Mouse (Mus musculus): Measurements from ENCODE around the gene Vipr2. TPM values are rescaled to one million over a fixed set of nuclear protein-coding genes. Genes with fewer than 3 reads are reported as not detected.

Gene Vipr2
- polyA plus RNA-seq, 1 experiment, result not detected

- TF ChIP-seq POLR2A (IDR thresholded peaks at IDR 0.05; ENCODE audit: borderline replicate concordance, low read depth, low read length) (no peak), CTCF (IDR thresholded peaks at IDR 0.05; ENCODE audit: low read depth, low read length) (no peak)
- Histone ChIP-seq H3K4me1 (ENCODE audit: control insufficient read depth, insufficient read depth, low read length) (peaks cover 39% of the 10 kb centered on the region), H3K4me3 (ENCODE audit: insufficient read depth, low read length) (no peak overlapping the region), H3K27ac (ENCODE audit: insufficient read depth, low read depth, low read length) (peak overlapping the region; percentile 13; the same call in 1 of the 2 replicates)
These were observed 68.2 kb downstream of the Vipr2 start for GRCm38 (mm10) chr12:116145686-116146085.

- Histone ChIP-seq H3K4me1 (ENCODE audit: control insufficient read depth, insufficient read depth, low read length) (peaks cover 30% of the 10 kb centered on the region), H3K4me3 (ENCODE audit: insufficient read depth, low read length) (no peak overlapping the region), H3K27ac (ENCODE audit: insufficient read depth, low read depth, low read length) (no peak overlapping the region)
- TF ChIP-seq POLR2A (IDR thresholded peaks at IDR 0.05; ENCODE audit: borderline replicate concordance, low read depth, low read length) (no peak), CTCF (IDR thresholded peaks at IDR 0.05; ENCODE audit: low read depth, low read length) (no peak)
These were observed 69.6 kb downstream of the Vipr2 start for GRCm38 (mm10) chr12:116146996-116147634.

GRCm38 (mm10) chr12:116152866-116153428, 75.4 kb downstream of the Vipr2 start:
- no peak overlapping the region for H3K27ac ChIP-seq (ENCODE audit: insufficient read depth, low read depth, low read length)
- TF ChIP-seq CTCF (IDR thresholded peaks at IDR 0.05; ENCODE audit: low read depth, low read length) (no peak), POLR2A (IDR thresholded peaks at IDR 0.05; ENCODE audit: borderline replicate concordance, low read depth, low read length) (no peak)
- H3K4me3 ChIP-seq (ENCODE audit: insufficient read depth, low read length), result no peak overlapping the region
- 0 out of 2 replicates have a peak, but pooled peaks cover 2% of the 10 kb centered on the region for H3K4me1 ChIP-seq (ENCODE audit: control insufficient read depth, insufficient read depth, low read length)

GRCm38 (mm10) chr12:116156792-116157532, 79.4 kb downstream of the Vipr2 start:
- TF ChIP-seq POLR2A (IDR thresholded peaks at IDR 0.05; ENCODE audit: borderline replicate concordance, low read depth, low read length), result no peak
- no peak for TF ChIP-seq CTCF (IDR thresholded peaks at IDR 0.05; ENCODE audit: low read depth, low read length)
- Histone ChIP-seq H3K4me1 (ENCODE audit: control insufficient read depth, insufficient read depth, low read length) (0 out of 2 replicates have a peak, but pooled peaks cover 2% of the 10 kb centered on the region), H3K4me3 (ENCODE audit: insufficient read depth, low read length) (no peak overlapping the region), H3K27ac (ENCODE audit: insufficient read depth, low read depth, low read length) (no peak overlapping the region)

GRCm38 (mm10) chr12:116159223-116159622, 81.7 kb downstream of the Vipr2 start:
- no peak overlapping the region for H3K4me3 ChIP-seq (ENCODE audit: insufficient read depth, low read length)
- H3K4me1 ChIP-seq (ENCODE audit: control insufficient read depth, insufficient read depth, low read length), result 0 out of 2 replicates have a peak, but pooled peaks cover 2% of the 10 kb centered on the region
- H3K27ac ChIP-seq (ENCODE audit: insufficient read depth, low read depth, low read length), result no peak overlapping the region
- no peak for TF ChIP-seq CTCF (IDR thresholded peaks at IDR 0.05; ENCODE audit: low read depth, low read length)
- TF ChIP-seq POLR2A (IDR thresholded peaks at IDR 0.05; ENCODE audit: borderline replicate concordance, low read depth, low read length), result no peak

- TF ChIP-seq CTCF (IDR thresholded peaks at IDR 0.05; ENCODE audit: low read depth, low read length) (no peak), POLR2A (IDR thresholded peaks at IDR 0.05; ENCODE audit: borderline replicate concordance, low read depth, low read length) (no peak)
- no peak overlapping the region for H3K4me3 ChIP-seq (ENCODE audit: insufficient read depth, low read length)
- H3K4me1 ChIP-seq (ENCODE audit: control insufficient read depth, insufficient read depth, low read length), result 0 out of 2 replicates have a peak, but pooled peaks cover under 1% of the 10 kb centered on the region
- no peak overlapping the region for H3K27ac ChIP-seq (ENCODE audit: insufficient read depth, low read depth, low read length)
These were observed 82.2 kb downstream of the Vipr2 start for GRCm38 (mm10) chr12:116159695-116160094.

- H3K27ac ChIP-seq (ENCODE audit: insufficient read depth, low read depth, low read length), result no peak overlapping the region
- no peak overlapping the region for H3K4me3 ChIP-seq (ENCODE audit: insufficient read depth, low read length)
- TF ChIP-seq CTCF (IDR thresholded peaks at IDR 0.05; ENCODE audit: low read depth, low read length), result no peak
- no peak for TF ChIP-seq POLR2A (IDR thresholded peaks at IDR 0.05; ENCODE audit: borderline replicate concordance, low read depth, low read length)
- peaks cover 23% of the 10 kb centered on the region for H3K4me1 ChIP-seq (ENCODE audit: control insufficient read depth, insufficient read depth, low read length)
These were observed 87.8 kb downstream of the Vipr2 start for GRCm38 (mm10) chr12:116165368-116165767.

- TF ChIP-seq POLR2A (IDR thresholded peaks at IDR 0.05; ENCODE audit: borderline replicate concordance, low read depth, low read length), result no peak
- Histone ChIP-seq H3K4me3 (ENCODE audit: insufficient read depth, low read length) (no peak overlapping the region), H3K27ac (ENCODE audit: insufficient read depth, low read depth, low read length) (no peak overlapping the region), H3K4me1 (ENCODE audit: control insufficient read depth, insufficient read depth, low read length) (peaks cover 23% of the 10 kb centered on the region)
These were observed 92.1 kb downstream of the Vipr2 start for GRCm38 (mm10) chr12:116169666-116170065.

- no peak overlapping the region for H3K4me3 ChIP-seq (ENCODE audit: insufficient read depth, low read length)
- peaks cover 9% of the 10 kb centered on the region for H3K4me1 ChIP-seq (ENCODE audit: control insufficient read depth, insufficient read depth, low read length)
- TF ChIP-seq CTCF (IDR thresholded peaks at IDR 0.05; ENCODE audit: low read depth, low read length) (no peak), POLR2A (IDR thresholded peaks at IDR 0.05; ENCODE audit: borderline replicate concordance, low read depth, low read length) (no peak)
- no peak overlapping the region for H3K27ac ChIP-seq (ENCODE audit: insufficient read depth, low read depth, low read length)
These were observed 99.4 kb downstream of the Vipr2 start for GRCm38 (mm10) chr12:116176930-116177329.
